Mouse (Mus musculus): Measurements from ENCODE around the gene Mut.

Mut gene

GRCm38 (mm10) chr17:40934420-40935231 lies at the start of gene Mut, which contains the start of gene Cenpq:
Gene Mut (plus strand): TSS chr17:40934685.
Gene Cenpq (minus strand): TSS chr17:40935047.
- peak; percentile 94 for DNase-seq

GRCm38 (mm10) chr17:40885155-40885554 lies 49.3 kb upstream of the Mut start:
- DNase-seq = no peak

GRCm38 (mm10) chr17:40887849-40888536 lies 46.5 kb upstream of the Mut start:
- no peak for DNase-seq

GRCm38 (mm10) chr17:40896863-40897262 lies 37.6 kb upstream of the Mut start:
- DNase-seq = no peak

GRCm38 (mm10) chr17:40899783-40900363 lies 34.6 kb upstream of the Mut start:
- DNase-seq = no peak

- no peak for DNase-seq
Observed at GRCm38 (mm10) chr17:40903345-40903744, 31.1 kb upstream of the Mut start.

- DNase-seq = no peak
Observed at GRCm38 (mm10) chr17:40904056-40904597, 30.4 kb upstream of the Mut start.

GRCm38 (mm10) chr17:40904721-40905154 lies 29.7 kb upstream of the Mut start:
- no peak for DNase-seq

- no peak for DNase-seq
Observed at GRCm38 (mm10) chr17:40914250-40914649, 20.2 kb upstream of the Mut start, which contains the start of gene Glyatl3. Gene Glyatl3 (minus strand): TSS chr17:40914350.

- DNase-seq = no peak
Observed at GRCm38 (mm10) chr17:40915499-40915898, 19.0 kb upstream of the Mut start.

- no peak for DNase-seq
Observed at GRCm38 (mm10) chr17:40933985-40934384, 500 bp upstream of the Mut start.

GRCm38 (mm10) chr17:40948518-40948917 lies 14.0 kb downstream of the Mut start:
- DNase-seq = no peak

GRCm38 (mm10) chr17:40977914-40978313 lies 43.4 kb downstream of the Mut start:
- DNase-seq = no peak

GRCm38 (mm10) chr17:40992102-40992501 lies 57.6 kb downstream of the Mut start:
- DNase-seq = no peak
